Mouse (Mus musculus) intestine, postnatal 0 days (tissue): ENCODE measurements around the gene Ncam1. TPM values are rescaled to one million over a fixed set of nuclear protein-coding genes. Genes with fewer than 3 reads are reported as not detected.

Experiments used
- ATAC-seq: fragments of 200-750 bp; cut with Nextera tagmentation; 2 replicates; pipeline ENCODE4 v1.8.0; 2017; ENCODE audit warnings: mild to moderate bottlenecking, moderate TSS enrichment, moderate library complexity
- H3K27ac ChIP-seq: fragments of 300-500 bp; sonication (generic); 2 replicates; pipeline ENCODE4 v1.5.1; 2014; ENCODE audit warnings: mild to moderate bottlenecking, low read depth, low read length, moderate library complexity
- H3K27me3 ChIP-seq: fragments of 300-500 bp; sonication (generic); replicated peaks from 2 replicates; pipeline ENCODE4 v1.6.1; 2014; ENCODE audit warnings: low read length, mixed read lengths; ENCODE audit not compliant: control insufficient read depth, insufficient read depth
- H3K36me3 ChIP-seq: fragments of 300-500 bp; sonication (generic); 2 replicates; pipeline ENCODE4 v1.6.1; 2014; ENCODE audit warnings: mild to moderate bottlenecking, moderate library complexity; ENCODE audit not compliant: control insufficient read depth, insufficient read depth
- H3K4me1 ChIP-seq: fragments of 300-500 bp; sonication (generic); replicated peaks from 2 replicates; pipeline ENCODE4 v1.6.1; 2014; ENCODE audit warnings: antibody characterized with exemption, low read length, mixed read lengths; ENCODE audit not compliant: control insufficient read depth, insufficient read depth
- H3K4me2 ChIP-seq: fragments of 300-500 bp; sonication (generic); replicated peaks from 2 replicates; pipeline ENCODE4 v1.6.1; 2014; ENCODE audit warnings: low read depth, mild to moderate bottlenecking, moderate library complexity
- H3K4me3 ChIP-seq: fragments of 300-500 bp; sonication (generic); 2 replicates; pipeline ENCODE4 v1.5.1; 2014; ENCODE audit warnings: low read depth, low read length
- H3K9ac ChIP-seq: fragments of 300-500 bp; sonication (generic); 2 replicates; pipeline ENCODE4 v1.6.1; 2014; ENCODE audit warnings: mild to moderate bottlenecking, low read depth, low read length
- H3K9me3 ChIP-seq: fragments of 300-500 bp; sonication (generic); 2 replicates; pipeline ENCODE4 v1.6.1; 2016; ENCODE audit warnings: mixed run types; ENCODE audit not compliant: control insufficient read depth
- CTCF ChIP-seq: sonication (generic); IDR thresholded peaks from 2 replicates; pipeline ENCODE4 v1.5.1; 2016; ENCODE audit warnings: low read depth, mild to moderate bottlenecking, control low read depth, antibody characterized with exemption, moderate library complexity
- WGBS: fragments of 180-500 bp; shearing (Covaris S2); extraction: QIAGEN DNeasy Blood & Tissue Kit; methylation state at CpG from one replicate; pipeline ENCODE4 v1.1.7; 2014; 5-methylcytosine and 5-hydroxymethylcytosine counted together
- polyA plus RNA-seq: library from polyadenylated mRNA; unstranded; fragments of >200 nt; fragmentation: Nextera tagmentation; extraction: Ambion mirVana; gene quantifications from 2 replicates; pipeline ENCODE4 v1.2.1, GENCODE M21; 2015

The Ncam1 gene
- polyA plus RNA-seq, 1 experiment from 2014 or later = 23.7 TPM

DNA sequence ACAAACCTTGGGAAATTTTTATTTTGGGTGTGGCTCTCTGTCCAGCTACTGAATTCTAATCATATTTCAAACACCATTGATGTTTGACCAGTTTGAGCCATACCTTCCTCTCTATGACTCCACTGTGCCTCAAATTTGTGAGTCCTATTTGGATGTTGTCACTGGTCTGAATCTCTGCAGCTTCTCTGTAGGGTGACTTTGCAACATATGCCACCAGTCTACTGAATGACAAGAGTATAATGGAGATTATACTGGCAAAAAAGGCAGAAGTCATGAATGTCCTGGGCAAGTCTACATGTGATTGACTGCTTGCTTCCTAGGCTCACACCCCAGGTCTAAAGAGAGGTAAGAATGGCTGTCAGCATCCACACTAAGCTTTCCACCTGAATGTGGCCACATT lies 186.3 kb downstream of the Ncam1 start:
- Histone ChIP-seq H3K27ac (no peak overlapping the region), H3K4me3 (no peak overlapping the region), H3K27me3 (no peaks in the 10 kb centered on the region), H3K36me3 (no peaks in the 10 kb centered on the region), H3K4me2 (no peak overlapping the region), H3K9me3 (no peaks in the 10 kb centered on the region), H3K4me1 (no peaks in the 10 kb centered on the region), H3K9ac (no peak overlapping the region)
- no peak for ATAC-seq
- TF ChIP-seq CTCF = no peak

DNA sequence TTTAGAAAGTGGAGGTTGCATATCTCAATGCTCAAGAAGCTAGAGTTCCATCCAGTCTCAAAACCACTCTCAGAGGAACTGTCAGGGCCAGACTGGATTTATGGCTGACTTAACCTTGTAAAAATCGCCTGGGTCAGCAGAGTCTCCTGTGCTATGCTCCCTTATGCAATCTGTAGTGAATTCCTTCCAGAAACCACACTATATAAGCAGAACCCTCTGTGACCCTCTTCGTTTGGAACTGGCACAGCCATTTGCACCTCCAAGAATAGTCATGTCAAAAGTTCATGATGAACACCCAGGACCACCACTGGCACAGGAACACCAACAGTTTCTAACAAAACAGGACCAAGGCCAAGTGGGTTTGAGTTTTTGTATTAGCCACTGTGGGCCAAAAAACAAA lies 190.5 kb downstream of the Ncam1 start:
- no peaks in the 10 kb centered on the region for H3K36me3 ChIP-seq
- H3K9ac ChIP-seq = no peak overlapping the region
- no peak overlapping the region for H3K4me3 ChIP-seq
- no peak for TF ChIP-seq CTCF
- no peaks in the 10 kb centered on the region for H3K4me1 ChIP-seq
- ATAC-seq = no peak
- WGBS = 43% methylated on average over 2 of the region's 2 CpGs
- H3K4me2 ChIP-seq = no peak overlapping the region
- H3K27ac ChIP-seq = no peak overlapping the region
- H3K27me3 ChIP-seq = no peaks in the 10 kb centered on the region
- H3K9me3 ChIP-seq = no peaks in the 10 kb centered on the region

DNA sequence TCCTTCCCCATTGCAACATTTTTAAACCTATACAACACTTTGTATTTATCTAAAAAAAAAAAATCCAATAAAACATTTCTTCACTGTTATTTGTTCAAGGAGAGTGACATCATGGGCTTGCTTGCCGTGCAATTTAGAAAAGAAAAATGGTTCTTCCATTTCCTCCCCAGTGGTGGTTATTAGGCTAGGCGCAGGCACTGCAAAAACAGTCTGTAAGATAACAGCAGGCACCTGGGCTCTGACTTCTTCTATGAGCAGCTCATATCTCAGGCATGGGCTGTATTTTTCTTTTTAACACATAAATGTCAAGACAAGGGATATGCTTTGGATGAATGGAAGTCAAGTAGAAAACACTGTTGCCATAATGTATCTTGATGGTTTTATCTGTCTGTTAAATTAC lies 192.0 kb downstream of the Ncam1 start:
- Histone ChIP-seq H3K9ac (no peak overlapping the region), H3K27me3 (no peaks in the 10 kb centered on the region), H3K27ac (no peak overlapping the region), H3K4me2 (no peak overlapping the region), H3K4me1 (no peaks in the 10 kb centered on the region), H3K36me3 (no peaks in the 10 kb centered on the region), H3K4me3 (no peak overlapping the region), H3K9me3 (no peaks in the 10 kb centered on the region)
- 34% methylated on average over 2 of the region's 2 CpGs for WGBS
- ATAC-seq = no peak
- no peak for TF ChIP-seq CTCF

DNA sequence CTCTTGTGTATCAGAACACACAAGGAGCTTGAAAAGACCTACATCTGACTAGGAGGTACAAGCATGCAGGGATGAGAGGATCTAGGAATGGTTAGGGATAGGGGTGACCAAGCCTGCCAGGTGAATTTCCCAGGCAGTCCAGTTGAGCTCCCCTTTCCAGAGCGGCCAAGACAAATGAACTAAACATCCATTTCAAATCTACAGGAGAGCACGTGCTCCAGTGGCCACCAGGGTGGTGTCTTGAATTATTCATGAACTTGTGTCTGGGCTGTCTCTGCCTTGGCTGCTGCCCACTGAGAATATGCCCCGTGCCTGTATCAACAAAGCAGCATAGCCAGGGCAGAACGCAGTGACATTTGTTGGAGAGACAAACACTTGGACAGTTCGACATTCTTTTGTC lies 192.4 kb downstream of the Ncam1 start:
- Histone ChIP-seq H3K4me3 (no peak overlapping the region), H3K4me2 (no peak overlapping the region), H3K27ac (no peak overlapping the region), H3K9me3 (no peaks in the 10 kb centered on the region), H3K27me3 (no peaks in the 10 kb centered on the region), H3K36me3 (no peaks in the 10 kb centered on the region), H3K9ac (no peak overlapping the region), H3K4me1 (no peaks in the 10 kb centered on the region)
- TF ChIP-seq CTCF = no peak
- 42% methylated on average over 5 of the region's 5 CpGs for WGBS
- no peak for ATAC-seq

DNA sequence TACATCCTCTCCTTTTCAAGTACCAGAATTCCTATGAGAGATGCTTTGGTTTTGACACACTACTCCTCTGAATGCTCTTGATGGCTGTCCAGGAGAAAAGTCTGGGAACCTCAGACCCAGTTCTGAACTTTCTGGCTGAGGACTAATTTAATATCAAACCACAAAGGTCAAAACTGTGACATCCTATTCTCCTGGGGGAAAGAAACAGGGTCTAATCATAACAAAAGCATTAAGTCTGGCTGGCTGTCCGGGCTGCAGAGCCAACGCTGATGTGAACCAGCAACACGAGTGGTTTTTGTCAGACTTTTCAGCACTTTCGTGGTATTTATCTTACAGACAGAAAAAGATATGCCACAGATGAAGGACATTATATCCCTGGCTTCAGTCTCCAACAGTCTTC lies 192.9 kb downstream of the Ncam1 start:
- ATAC-seq = no peak
- 61% methylated on average over 4 of the region's 4 CpGs for WGBS

DNA sequence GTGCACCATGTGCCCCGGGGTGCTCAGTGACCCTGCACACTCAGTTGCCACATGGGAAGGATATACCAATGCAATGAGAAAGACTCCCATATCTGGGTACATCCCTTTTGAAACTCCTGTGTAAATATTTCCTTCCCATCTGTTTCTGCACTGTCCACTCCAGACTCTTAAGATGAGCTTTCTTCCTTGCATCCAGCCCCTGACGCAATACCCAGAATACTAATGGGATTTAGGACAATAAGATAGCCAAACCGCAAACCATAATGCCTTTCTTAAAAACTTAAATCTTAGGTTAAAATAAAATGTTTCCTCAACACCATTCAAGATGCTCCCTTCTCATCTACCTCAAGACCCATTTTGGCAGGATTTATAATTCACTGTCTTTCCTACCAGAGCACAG lies 193.4 kb downstream of the Ncam1 start:
- no peak overlapping the region for H3K4me3 ChIP-seq
- no peak overlapping the region for H3K4me2 ChIP-seq
- H3K27me3 ChIP-seq = no peaks in the 10 kb centered on the region
- H3K9ac ChIP-seq = no peak overlapping the region
- no peak for TF ChIP-seq CTCF
- no peak overlapping the region for H3K27ac ChIP-seq
- 77% methylated on average over 3 of the region's 3 CpGs for WGBS
- no peaks in the 10 kb centered on the region for H3K9me3 ChIP-seq
- no peaks in the 10 kb centered on the region for H3K36me3 ChIP-seq
- no peaks in the 10 kb centered on the region for H3K4me1 ChIP-seq
- ATAC-seq = no peak

More for the DNA sequence above, 192.9 kb downstream of the Ncam1 start:
- no peak for TF ChIP-seq CTCF
- Histone ChIP-seq H3K36me3 (no peaks in the 10 kb centered on the region), H3K4me1 (no peaks in the 10 kb centered on the region), H3K9me3 (no peaks in the 10 kb centered on the region), H3K4me3 (no peak overlapping the region), H3K27ac (no peak overlapping the region), H3K4me2 (no peak overlapping the region), H3K27me3 (no peaks in the 10 kb centered on the region), H3K9ac (no peak overlapping the region)

DNA sequence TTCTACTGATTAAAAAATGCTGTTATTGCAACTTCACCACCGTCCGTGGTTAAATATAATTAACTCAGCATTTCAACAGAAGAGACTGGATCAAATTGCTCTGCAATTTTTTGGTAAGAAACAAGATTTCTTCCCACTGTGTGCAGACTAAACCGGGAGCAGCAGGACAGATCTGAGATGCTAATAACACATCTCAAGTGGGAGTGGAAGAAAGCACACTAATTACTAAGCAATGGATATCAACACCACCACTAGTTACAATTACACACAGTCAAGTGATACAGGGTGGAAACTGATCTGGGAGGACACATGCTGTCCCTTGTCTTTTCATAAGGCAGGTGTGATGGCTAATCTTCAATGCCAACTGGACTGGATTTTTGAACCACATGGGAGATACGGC lies 197.5 kb downstream of the Ncam1 start:
- TF ChIP-seq CTCF = no peak
- H3K9me3 ChIP-seq = no peaks in the 10 kb centered on the region
- no peak overlapping the region for H3K27ac ChIP-seq
- no peaks in the 10 kb centered on the region for H3K4me1 ChIP-seq
- H3K27me3 ChIP-seq = no peaks in the 10 kb centered on the region
- H3K4me2 ChIP-seq = no peak overlapping the region
- no peaks in the 10 kb centered on the region for H3K36me3 ChIP-seq
- H3K4me3 ChIP-seq = no peak overlapping the region
- no peak overlapping the region for H3K9ac ChIP-seq
- 82% methylated on average over 4 of the region's 4 CpGs for WGBS
- no peak for ATAC-seq
